Mouse (Mus musculus) kidney, adult 18-20 months (tissue): ENCODE measurements around the gene Top2a.

Source experiments
- DNase-seq: peaks from one replicate; pipeline ENCODE4 v3.0.0; 2021

The Top2a gene

DNA sequence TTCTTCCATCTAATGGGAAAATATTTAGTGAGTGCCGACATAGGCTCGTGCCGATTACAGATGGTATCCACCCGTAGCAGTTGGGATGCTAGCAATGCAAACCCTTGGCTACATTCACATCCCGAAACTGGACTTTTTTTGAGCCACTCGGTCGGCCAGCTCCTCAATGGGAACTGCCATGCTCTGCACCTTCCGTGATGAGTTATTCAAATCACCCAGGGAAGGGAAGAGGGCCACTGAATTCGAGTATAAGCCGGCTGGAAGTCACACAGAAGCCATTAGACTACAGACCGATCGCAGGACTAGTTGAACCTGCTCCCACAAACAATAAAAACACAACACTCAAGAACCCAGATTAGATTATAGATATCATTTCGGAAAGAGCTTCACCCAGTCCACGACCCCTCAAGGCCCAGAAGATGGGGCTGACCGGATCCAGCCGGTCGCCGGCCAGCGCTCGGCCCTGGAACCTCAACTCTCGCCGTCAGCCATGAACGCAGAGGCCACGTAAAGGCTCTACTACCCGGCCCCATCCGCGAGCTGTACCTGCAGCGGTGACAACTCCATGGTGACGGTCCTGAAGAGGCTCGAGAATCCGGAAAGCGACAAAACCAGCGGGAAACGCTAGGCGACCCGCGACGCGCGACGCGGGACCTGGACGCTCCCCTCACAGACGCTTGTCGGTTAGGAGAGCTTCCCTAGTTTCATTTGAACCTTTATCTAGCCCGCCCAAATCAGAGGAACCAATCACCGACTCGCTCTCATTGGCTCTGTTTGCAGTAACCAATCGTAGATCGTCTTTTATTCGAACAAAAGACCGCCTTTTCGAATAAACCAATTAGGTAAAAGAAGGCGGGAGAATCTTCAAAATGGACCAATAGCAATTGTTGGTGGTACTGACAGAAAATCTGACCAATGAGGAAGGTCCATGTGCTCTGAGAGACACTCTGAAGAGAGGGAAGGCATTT is at the start of gene Top2a:
Gene Top2a (minus strand): TSS at position 690 of the 968 bp plus-strand sequence.
- DNase-seq = peak; percentile 98

DNA sequence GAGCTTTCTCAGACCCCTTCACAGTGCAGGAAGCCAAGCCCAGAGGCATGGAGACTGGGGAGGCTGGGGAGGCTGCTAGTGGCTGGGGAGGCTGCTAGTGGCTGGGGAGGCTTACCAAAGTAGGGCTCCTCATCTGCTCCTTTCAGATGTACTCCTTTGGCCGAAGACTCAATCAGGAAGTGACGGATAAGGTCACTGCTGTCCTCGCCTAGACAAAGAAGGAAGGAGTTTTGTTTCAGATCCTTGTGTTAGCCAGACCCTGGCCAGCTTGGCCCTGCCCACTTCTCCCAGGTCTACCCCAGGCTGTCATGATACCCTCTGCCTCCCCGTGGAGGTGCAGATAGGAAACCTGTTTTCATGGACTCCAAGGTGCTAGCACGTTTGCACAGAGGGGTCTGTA is 49.8 kb upstream of the Top2a start:
- no peak for DNase-seq

DNA sequence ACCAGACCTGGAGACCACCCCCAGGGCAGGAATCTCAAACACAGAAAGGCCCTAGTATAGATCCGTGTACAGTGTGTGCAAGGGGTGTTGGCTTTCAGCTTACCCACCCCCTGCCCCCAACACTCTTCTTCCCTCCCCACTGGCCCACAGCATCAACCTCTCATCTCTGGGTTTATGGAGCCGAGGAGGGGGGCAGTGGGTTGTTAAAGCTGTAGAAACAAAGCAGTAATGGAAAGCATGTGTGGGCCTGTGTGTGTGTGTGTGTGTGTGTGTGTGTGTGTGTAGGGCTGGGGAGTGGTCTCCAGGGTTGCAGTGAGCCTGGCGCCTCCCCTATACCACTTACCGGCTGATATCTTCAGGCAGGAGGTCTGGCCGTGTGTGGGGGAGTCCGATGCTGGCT is 47.9 kb upstream of the Top2a start:
- no peak for DNase-seq

DNA sequence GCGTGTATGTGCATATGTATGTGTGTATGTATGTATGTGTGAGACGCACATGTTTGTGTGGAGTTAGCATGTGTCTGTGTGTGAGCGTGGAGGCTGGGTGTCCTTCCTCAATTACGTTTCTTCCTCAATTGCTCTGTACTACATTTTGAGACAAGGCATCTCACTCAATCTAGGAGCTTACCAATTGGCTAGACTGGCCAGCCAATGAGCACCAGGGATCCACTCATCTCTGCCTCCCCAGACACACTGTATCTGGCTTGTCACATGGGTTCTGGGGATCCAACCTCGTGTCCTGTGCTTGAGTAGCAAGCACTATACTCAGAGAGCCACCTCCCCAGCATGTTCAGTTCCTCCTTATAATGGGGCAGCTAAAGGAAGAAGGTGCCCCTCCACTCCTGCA is 44.5 kb upstream of the Top2a start:
- DNase-seq = no peak

DNA sequence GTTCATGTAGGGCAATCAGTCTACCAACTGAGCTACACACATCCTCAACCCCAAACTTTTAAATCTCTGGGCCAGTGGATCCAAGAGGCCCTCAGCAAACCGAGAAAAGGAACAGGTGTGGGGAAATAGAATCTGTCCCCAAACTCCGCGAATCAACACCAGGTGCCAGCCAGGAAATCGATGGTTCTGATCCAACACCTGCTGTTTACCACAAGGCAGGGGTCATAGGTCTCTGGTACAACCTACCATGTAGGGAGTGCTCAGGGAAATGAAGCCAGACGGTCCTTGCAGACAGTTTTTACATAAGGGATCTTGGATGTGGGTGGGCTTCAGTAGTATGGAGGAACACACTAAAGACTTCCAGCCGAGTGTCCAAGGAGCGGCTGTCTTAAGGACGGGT is 43.6 kb upstream of the Top2a start:
- no peak for DNase-seq

DNA sequence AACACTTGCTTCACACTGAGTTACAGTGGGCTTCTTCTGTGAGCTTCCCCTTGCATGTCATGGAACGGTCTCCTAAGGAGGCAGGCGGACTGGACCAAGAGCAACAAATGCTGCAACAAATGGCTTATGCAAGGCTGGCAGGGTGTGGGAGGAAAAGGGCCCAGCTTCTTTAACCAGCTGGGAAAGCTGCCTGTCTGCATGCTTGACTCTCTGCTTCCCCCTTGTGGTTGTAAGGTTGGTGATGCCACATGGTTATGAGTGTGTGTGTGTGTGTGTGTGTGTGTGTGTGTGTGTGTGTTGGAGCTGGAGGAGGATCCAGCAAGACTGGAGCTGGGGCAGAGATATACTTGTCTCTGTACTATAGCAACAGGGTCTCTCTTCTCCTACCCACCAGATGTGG is 42.0 kb upstream of the Top2a start:
- peak; percentile 76 for DNase-seq

DNA sequence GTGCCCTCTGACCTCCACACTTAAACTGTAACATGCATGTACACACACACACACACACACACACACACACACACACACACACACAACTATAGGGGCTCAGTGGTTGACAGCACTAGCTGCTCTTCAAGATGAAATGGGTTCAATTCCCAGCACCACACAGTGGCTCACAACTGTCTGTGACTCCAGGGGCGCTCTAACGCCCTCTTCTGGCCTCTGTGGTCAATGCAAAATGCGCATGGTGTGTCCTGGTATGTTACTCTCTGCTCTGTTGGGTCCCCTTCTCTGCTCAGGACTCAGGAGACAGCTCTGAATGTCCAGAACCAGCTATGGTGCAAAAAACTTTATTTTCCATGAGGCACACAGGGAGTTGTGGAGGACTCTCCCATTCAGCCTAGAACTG is 41.4 kb upstream of the Top2a start:
- no peak for DNase-seq

DNA sequence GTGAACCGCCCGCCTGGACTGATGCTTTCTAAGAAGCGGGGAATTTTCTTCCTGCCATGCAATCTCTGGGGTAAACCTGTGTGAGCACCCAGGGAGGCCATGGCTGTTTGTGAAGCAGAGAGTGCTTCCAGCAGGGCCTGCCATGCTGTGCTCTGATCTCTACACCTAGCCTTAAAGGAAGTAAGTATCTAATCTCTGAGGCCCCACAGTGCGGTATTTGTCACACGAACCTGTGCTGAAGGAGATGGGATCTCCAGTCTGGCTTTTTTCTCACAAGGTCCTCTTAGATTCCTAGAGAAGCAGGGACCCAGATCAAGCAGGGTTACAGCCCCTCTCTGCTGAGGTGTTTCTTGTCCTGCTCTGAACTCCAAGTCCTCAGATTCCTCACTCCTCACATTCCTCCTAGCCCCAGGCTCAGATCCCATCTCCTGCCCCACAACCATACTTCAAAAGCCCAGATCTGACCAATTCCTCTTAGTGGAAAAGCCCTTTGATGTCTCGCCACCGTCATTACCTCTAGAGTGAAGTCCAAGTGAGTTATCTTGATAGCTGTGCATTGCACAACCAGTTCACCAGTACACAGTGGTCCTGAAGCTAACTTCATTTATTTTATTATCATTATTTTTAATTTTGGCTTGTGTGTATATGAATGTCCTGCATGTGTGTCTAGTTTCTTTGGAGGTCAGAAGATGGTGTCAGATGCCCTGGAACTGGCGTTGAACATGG is 39.6 kb upstream of the Top2a start:
- DNase-seq = no peak

DNA sequence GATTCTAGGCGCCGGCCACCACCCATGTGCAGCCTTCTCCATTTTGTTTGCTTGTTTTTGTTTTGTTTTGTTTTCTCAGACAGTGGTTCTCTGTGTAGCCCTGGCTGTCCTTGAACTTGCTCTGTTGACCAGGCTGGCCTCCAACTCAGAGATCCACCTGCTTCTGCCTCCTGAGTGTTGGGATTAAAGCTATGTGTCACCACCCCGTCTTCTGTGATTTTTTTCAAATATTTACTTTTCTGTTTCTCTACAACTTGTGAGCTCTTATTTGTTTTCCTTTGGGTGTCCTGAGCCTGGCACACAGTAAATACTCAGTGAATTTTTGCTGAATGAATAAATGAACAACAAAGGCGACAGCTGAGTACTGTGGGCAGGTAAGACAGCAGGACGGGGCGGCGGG is 38.7 kb upstream of the Top2a start:
- no peak for DNase-seq

DNA sequence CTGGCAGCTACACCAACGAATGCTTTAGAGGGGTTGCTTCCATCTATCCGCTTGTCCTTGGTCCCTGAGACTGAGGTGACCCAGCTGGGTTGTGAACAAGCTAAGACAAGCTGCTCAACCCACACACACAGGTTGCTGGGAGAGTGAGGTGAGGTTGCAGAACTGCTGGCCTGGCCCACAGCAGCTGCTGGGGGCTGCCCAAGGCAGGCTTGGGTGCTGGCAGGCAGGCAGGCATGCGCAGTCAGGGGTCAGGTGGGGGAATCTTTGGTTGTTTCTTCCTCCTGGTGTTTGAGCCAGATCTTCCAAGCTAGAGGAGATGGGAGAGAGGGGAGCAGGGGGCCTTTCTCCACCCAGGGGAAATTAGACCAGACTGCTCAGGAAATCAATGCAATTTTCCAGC is 36.4 kb upstream of the Top2a start:
- no peak for DNase-seq

DNA sequence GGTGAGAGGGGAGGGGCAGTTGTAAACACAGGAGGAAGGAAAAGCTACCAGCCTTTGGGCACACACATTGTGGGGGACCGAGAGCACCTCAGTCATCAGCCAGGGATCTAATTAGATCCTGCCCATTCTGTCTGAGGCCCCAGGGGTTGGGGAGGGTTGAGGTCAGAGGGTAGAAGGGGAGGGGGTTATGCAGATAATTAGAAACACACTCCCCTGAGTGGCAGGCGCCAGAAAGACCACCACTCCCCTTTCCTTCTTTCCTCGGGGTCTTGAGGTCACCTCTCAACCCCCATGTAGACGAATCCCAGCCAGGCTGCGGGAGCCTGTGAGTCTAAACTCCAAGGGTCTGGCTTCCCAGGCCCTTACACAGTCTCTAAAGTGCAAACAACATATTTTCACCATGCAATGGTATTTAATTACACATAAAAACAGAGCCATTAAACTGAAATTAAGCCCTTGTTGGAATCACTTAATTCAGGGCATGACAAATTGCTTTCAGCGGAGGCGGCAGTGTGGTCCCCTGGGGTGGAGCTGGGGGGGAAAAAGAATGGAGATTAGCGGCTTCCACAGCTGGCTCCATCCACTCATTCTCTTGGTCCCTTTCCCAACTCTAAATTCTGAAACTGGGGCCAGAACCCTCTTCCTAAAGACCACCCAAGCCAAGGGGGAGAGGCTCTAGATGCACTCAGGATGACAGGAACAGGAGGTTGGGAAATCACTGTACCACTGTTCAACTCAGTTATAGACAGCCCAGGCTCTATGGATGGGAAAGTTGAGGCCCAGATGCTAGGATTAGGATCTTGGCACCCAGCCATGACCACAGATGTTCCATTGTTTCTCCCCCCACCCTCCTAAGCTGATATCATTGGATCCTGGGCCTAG is 31.8 kb upstream of the Top2a start:
- no peak for DNase-seq

DNA sequence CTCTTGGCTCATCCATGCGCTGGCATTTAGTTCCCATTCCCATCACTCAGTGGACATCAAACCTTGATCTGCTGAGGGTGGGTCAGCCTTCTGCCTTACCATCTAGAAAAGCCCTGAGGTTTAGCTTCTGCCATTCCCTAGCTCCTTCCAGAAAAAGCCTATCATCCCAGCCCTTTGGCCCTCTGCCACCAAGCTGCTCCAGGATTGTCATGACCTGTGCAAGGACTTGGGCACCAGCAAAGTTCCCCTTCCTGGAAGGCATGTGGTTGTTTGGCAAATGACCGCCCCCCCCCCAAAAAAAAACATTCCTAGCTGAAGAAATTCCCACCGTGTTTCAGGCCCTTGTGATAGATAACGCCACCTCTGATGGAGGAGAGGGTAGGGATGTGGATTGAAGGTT is 31.2 kb upstream of the Top2a start:
- no peak for DNase-seq

DNA sequence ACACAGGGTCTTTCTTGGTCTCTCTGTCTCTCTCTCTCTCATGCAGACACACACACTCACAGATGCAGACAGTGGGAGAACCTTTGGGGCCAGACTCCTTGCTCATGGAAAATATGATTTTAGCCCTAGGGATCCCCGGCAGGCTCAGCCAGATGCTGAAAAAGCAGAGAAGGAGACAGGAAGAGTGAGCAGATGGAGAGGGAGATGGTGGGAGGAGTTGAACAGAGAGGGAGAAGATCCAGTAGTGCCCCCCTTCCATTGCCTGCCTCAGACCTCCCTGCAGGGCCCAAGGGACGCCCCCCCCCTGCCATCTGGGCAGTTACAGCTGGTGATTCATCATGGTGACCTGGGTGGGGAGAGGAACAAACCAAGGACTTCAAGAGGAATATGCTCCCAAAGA is 23.7 kb upstream of the Top2a start:
- DNase-seq = no peak

DNA sequence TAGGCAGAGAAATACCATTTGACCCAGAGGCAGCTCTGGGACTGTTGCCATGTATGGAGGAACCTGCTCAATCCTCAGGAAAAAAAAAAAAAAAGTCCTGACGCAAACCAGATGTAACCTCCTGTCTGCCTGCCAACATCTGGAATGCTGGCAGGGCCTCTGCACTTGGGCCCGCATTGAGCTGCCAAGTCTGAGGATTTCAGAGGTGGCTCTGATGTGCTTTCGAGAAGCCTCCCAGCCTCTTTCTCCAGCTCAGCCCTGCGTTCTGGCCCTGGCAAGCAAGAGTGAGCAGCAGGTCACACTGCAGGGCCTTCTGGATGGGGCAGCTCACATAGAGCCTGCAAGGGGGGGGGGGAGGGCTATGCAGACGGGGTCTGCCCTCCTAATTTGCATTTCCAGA is 23.1 kb upstream of the Top2a start:
- peak; percentile 73 for DNase-seq

DNA sequence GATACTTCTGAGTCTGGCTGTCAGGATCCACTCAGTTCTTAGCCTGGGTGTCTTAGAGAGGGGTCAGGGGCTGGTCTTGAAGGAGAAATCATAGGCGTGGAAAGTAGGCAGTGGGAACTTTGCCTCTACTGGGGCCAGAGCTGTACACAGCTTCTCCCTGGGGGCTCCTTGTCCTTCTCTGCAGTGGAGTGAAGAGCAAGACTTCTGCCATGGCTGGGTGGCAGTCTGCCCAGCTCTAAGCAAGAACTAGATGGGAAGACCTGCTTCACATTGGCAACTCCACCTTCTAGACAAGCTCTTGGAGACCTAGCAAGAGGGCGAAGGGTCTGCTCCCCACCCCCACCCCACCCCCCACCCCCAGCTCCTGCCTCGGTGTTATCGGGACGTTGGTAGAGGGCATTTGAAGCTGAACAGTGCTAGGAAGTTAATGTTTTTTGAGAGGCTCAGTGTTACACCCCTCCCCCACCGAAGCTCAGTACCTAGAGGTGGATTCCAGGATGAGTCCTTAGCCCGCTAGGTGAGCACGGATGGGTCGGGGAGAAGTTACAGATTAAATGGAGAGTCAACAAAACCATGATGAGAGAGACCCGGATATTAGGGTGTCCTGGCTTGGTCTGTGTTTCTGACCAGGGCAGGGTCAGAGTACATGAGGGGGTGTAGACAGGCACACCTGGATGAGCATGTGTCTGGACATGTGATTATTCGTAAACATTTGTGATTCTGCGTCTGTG is 21.3 kb upstream of the Top2a start:
- DNase-seq = peak; percentile 68

DNA sequence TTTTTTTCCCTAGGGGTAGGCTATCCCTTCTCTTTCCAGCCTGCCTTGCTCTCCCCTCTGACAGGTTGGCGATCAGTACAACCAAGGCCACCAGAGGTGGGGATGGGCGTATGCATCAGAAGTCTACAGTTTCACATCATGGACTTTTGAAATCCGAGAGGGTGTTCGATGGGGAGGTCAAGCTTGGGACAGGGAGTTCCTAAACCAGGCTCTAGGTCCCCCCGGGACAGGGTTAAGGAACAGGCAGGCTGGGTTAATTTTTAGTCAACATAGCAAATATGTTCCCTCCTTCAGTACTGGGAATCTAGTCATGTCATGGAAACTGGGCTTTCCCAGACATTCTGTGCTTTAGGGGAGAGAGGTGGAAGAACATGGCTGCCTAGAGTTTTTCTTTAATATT is 20.3 kb upstream of the Top2a start:
- DNase-seq = peak; percentile 73

DNA sequence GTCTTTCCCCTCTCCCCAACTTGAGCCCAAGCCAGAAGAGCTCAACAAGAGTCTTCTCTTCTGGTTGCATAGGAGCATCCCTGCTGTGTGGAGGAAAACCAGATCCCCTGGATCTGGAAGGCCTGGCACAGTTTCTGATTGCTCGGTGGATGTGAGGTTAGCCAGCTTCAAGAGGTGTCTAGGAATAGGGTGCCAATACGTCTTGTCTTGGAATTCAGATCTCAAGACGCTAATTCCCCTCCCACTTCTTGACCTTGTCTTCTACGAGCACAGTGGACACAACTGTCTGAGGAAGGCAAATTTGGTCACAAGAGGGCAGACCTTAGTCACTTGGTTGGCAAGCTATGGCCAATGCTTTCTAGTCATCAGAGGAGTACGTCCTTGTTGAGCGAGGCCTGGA is 19.6 kb upstream of the Top2a start:
- no peak for DNase-seq

DNA sequence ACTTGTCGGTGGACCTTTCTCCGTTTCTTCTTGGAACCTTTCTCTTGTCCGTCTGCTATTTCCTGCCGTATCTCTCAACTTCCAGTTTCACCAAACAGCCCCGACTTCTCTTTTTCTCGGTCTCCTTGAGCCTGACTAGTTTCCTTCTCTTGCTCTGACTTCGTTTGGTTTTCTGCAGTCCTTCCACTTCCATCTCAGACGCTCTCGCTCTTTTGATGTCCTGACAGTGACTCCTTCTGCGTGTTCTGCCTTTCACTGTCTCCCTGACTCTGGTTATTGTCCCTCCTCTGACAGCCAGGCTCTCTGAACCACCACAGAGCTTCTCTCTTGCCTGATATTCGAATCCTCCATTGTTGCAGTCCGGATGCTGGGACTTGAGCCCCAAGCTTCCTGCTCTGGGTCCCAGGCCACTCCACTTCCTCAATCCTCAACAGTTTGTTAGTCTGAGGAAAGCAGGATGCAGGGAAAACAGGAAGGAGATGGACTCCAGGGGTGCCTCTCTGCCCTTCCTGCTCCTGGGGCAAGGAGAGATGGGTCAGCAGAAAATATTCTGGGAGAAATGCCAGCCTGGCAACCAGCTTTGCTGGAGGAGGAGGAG is 18.9 kb upstream of the Top2a start:
- DNase-seq = peak; percentile 69

DNA sequence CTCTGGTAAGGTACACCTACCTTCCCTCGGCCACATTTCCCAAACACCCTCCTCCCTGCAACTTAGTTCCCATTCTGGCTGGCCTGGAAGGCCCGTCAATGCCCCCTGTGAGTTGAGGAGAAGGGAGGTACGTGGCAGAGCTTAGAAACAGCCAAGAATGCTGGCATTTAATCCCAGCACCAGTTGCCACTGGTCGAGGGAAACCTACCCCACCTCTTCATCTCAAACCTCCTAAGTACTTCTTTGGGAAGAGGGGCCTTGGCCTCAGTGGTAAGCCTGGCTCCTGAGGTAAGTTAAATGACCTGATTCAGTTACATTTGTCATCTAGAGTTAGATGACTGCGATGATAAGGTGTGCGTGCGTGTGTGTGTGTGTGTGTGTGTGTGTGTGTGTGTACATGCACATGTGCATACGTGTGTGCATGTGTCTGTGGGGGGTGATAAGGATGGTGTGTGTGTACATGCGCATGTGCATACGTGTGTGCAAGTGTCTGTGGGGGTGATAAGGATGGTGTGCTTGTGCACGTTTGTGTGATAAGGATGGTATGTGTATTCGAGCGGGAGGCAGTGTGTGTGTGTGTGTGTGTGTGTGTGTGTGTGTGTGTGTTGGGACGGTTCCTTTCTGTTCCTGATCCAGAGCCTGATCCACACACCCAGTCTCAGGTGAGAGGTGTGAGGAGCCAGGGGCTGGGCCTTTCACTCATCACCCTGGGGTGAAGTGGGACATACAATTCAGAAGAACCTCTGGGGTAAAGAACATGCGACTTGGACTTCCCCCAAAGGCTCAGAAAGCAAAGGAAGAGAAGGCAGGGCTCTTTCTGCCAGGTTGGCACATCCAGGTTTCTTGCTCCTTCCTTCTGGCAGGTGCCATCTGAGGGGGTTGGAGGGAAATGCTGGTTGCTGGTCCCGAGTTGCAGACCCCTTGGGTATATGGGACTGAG is 18.1 kb upstream of the Top2a start:
- no peak for DNase-seq

DNA sequence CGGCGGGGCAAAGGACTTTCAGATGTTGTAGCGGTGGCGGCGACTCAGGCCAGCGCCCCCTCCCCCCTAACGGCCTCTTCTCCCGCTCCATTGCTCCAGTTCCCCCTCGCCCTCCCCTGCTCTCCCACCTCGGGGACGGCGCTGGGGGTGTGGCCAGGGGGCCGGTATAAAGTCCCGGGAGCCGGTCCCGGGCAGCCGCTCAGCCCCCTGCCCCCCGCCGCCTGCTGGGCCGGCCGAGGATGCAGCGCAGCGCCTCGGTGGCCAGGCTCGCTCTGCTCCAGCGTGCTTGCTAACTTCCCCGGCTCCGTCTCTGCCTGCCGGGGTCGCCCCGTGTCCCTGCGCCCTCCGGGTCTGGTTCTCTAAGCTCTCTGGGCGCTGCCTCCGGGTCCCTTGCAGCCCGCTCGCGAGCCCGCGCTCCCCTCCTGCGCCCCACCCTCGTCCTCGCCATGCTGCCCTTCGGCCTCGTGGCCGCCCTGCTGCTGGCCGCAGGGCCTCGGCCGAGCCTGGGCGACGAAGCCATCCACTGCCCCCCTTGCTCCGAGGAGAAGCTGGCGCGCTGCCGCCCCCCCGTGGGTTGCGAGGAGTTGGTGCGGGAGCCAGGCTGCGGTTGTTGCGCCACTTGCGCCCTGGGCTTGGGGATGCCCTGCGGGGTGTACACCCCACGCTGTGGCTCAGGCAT is 17.2 kb upstream of the Top2a start, which contains the start of gene Igfbp4:
Gene Igfbp4 (plus strand): TSS at position 194 of the 679 bp plus-strand sequence.
- peak; percentile 78 for DNase-seq
